Mouse (Mus musculus) lung, adult 18-20 months (tissue): ENCODE measurements around the gene Limd1.
A peak's percentile ranks its signal among the peaks of the same experiment; 100 is the strongest.

ENCODE experiments used
- DNase-seq, 2 experiments: peaks; one replicate each; pipeline ENCODE4 v3.0.0; 2022; ENCODE audit warnings: mixed read lengths in 2 of 2

Limd1 gene

GRCm38 (mm10) chr9:123483598-123483997, 5.1 kb downstream of the Limd1 start:
- no peak for DNase-seq

- no peak for DNase-seq
These were observed 6.3 kb downstream of the Limd1 start for GRCm38 (mm10) chr9:123484830-123485229.

GRCm38 (mm10) chr9:123485561-123485960, 7.1 kb downstream of the Limd1 start:
- DNase-seq, result no peak

GRCm38 (mm10) chr9:123486635-123487034, 8.1 kb downstream of the Limd1 start:
- no peak for DNase-seq

- no peak for DNase-seq
These were observed 10.6 kb downstream of the Limd1 start for GRCm38 (mm10) chr9:123489073-123489472.

GRCm38 (mm10) chr9:123489727-123490343, 11.3 kb downstream of the Limd1 start:
- DNase-seq, result no peak

- DNase-seq, result no peak
These were observed 12.4 kb downstream of the Limd1 start for GRCm38 (mm10) chr9:123490930-123491329.

GRCm38 (mm10) chr9:123491917-123492585, 13.5 kb downstream of the Limd1 start:
- no peak for DNase-seq

- peak; percentile 61 to 75 for DNase-seq
These were observed 18.2 kb downstream of the Limd1 start for GRCm38 (mm10) chr9:123496665-123497064.

- DNase-seq, result peak; percentile 60 to 64
These were observed 19.4 kb downstream of the Limd1 start for GRCm38 (mm10) chr9:123497906-123498305.

- no peak for DNase-seq
These were observed 22.0 kb downstream of the Limd1 start for GRCm38 (mm10) chr9:123500480-123500879.

GRCm38 (mm10) chr9:123503171-123503834, 24.8 kb downstream of the Limd1 start:
- no peak for DNase-seq

GRCm38 (mm10) chr9:123504325-123504724, 25.8 kb downstream of the Limd1 start:
- DNase-seq, result peak; percentile 59 to 78

- DNase-seq, result no peak
These were observed 27.1 kb downstream of the Limd1 start for GRCm38 (mm10) chr9:123505598-123505997.

GRCm38 (mm10) chr9:123506270-123507146, 28.0 kb downstream of the Limd1 start:
- DNase-seq, result no peak

- no peak for DNase-seq
These were observed 28.9 kb downstream of the Limd1 start for GRCm38 (mm10) chr9:123507380-123507779.

GRCm38 (mm10) chr9:123508986-123509385, 30.5 kb downstream of the Limd1 start:
- DNase-seq, result no peak

- no peak for DNase-seq
These were observed 31.4 kb downstream of the Limd1 start for GRCm38 (mm10) chr9:123509638-123510604.

- no peak for DNase-seq
These were observed 32.4 kb downstream of the Limd1 start for GRCm38 (mm10) chr9:123510926-123511325.

GRCm38 (mm10) chr9:123512482-123512881, 34.0 kb downstream of the Limd1 start:
- DNase-seq, result no peak

- no peak for DNase-seq
These were observed 36.6 kb downstream of the Limd1 start for GRCm38 (mm10) chr9:123515087-123515486.
